Mouse (Mus musculus) small intestine, adult 2 months (tissue): ENCODE measurements around the gene Noxo1. TPM values are rescaled to one million over a fixed set of nuclear protein-coding genes. Genes with fewer than 3 reads are reported as not detected.

Experiments
- H3K27ac ChIP-seq: fragments of 200-500 bp; 2 replicates; pipeline ENCODE4 v1.5.1; 2012; ENCODE audit warnings: low read depth, low read length, control low read depth, inconsistent platforms; ENCODE audit not compliant: insufficient read depth
- H3K27me3 ChIP-seq: fragments of 200-500 bp; 2 replicates; pipeline ENCODE4 v1.6.1; 2012; ENCODE audit warnings: mild to moderate bottlenecking, moderate library complexity, low read length, inconsistent platforms; ENCODE audit not compliant: control insufficient read depth, insufficient read depth
- H3K36me3 ChIP-seq: fragments of 200-500 bp; 2 replicates; pipeline ENCODE4 v1.6.1; 2012; ENCODE audit warnings: mild to moderate bottlenecking, low read length, control low read depth, inconsistent platforms; ENCODE audit not compliant: control insufficient read depth, insufficient read depth
- H3K4me1 ChIP-seq: fragments of 200-500 bp; 2 replicates; pipeline ENCODE4 v1.6.1; 2012; ENCODE audit warnings: low read length, inconsistent platforms, mixed read lengths; ENCODE audit not compliant: control insufficient read depth, insufficient read depth, insufficient read length
- H3K4me3 ChIP-seq: fragments of 200-500 bp; 2 replicates; pipeline ENCODE4 v1.5.1; 2012; ENCODE audit warnings: low read depth, mild to moderate bottlenecking, control low read depth, inconsistent platforms, low read length, moderate library complexity
- CTCF ChIP-seq: fragments of 200-500 bp; IDR thresholded peaks from 2 replicates; pipeline ENCODE4 v1.5.1; 2012; ENCODE audit warnings: low read depth, mild to moderate bottlenecking, control low read depth, inconsistent platforms, low read length, moderate library complexity, mixed read lengths; ENCODE audit not compliant: insufficient replicate concordance, insufficient read length; ENCODE audit errors: extremely low read depth
- POLR2A ChIP-seq: fragments of 200-500 bp; IDR thresholded peaks from 2 replicates; pipeline ENCODE4 v1.6.1; 2012; ENCODE audit warnings: low read depth, mild to moderate bottlenecking, control low read depth, inconsistent platforms, low read length, moderate library complexity
- WGBS: fragments of 180-500 bp; shearing (Covaris S2); methylation state at CpG from one replicate; pipeline ENCODE4 v1.1.7; 2018; 5-methylcytosine and 5-hydroxymethylcytosine counted together
- polyA plus RNA-seq: library from polyadenylated mRNA; depleted of rRNA; stranded (reverse); fragments of >200 nt; gene quantifications from 2 replicates; pipeline ENCODE4 v1.2.3, GENCODE M21; 2012

The Noxo1 gene
- polyA plus RNA-seq, 1 experiment: 115 TPM

GRCm38 (mm10) chr17:24728184-24728583 lies 32.1 kb downstream of the Noxo1 start:
- H3K27me3 ChIP-seq: no peaks in the 10 kb centered on the region
- H3K27ac ChIP-seq: no peak overlapping the region
- WGBS: 68% methylated on average over 17 of the region's 17 CpGs
- no peaks in the 10 kb centered on the region; the same call in 1 of the 2 replicates for H3K4me1 ChIP-seq
- no peak for TF ChIP-seq CTCF
- no peak for TF ChIP-seq POLR2A
- no peaks in the 10 kb centered on the region for H3K36me3 ChIP-seq
- no peak overlapping the region for H3K4me3 ChIP-seq

GRCm38 (mm10) chr17:24729067-24729466 lies 33.0 kb downstream of the Noxo1 start:
- Histone ChIP-seq H3K4me1 (no peaks in the 10 kb centered on the region), H3K4me3 (no peak overlapping the region), H3K27me3 (no peaks in the 10 kb centered on the region), H3K36me3 (no peaks in the 10 kb centered on the region), H3K27ac (no peak overlapping the region)
- no peak for TF ChIP-seq CTCF
- no peak for TF ChIP-seq POLR2A
- 72% methylated on average over 6 of the region's 6 CpGs for WGBS

GRCm38 (mm10) chr17:24730787-24731186 lies 34.8 kb downstream of the Noxo1 start:
- Histone ChIP-seq H3K36me3 (no peaks in the 10 kb centered on the region), H3K4me3 (no peak overlapping the region)
- 82% methylated on average over 14 of the region's 14 CpGs for WGBS

GRCm38 (mm10) chr17:24732233-24732935 lies 36.4 kb downstream of the Noxo1 start:
- H3K27me3 ChIP-seq: no peaks in the 10 kb centered on the region
- peaks cover 9% of the 10 kb centered on the region; the same call in 1 of the 2 replicates for H3K4me1 ChIP-seq
- no peaks in the 10 kb centered on the region for H3K36me3 ChIP-seq
- H3K27ac ChIP-seq: no peak overlapping the region
- TF ChIP-seq POLR2A (no peak), CTCF (no peak)
- no peak overlapping the region for H3K4me3 ChIP-seq
- 85% methylated on average over 12 of the region's 12 CpGs for WGBS

More at GRCm38 (mm10) chr17:24730787-24731186, 34.8 kb downstream of the Noxo1 start:
- H3K4me1 ChIP-seq: peaks cover 4% of the 10 kb centered on the region; the same call in 1 of the 2 replicates
- no peak overlapping the region for H3K27ac ChIP-seq
- H3K27me3 ChIP-seq: no peaks in the 10 kb centered on the region
- TF ChIP-seq POLR2A (no peak), CTCF (no peak)

- Histone ChIP-seq H3K27ac (no peak overlapping the region), H3K4me1 (peaks cover 15% of the 10 kb centered on the region; the same call in 1 of the 2 replicates), H3K36me3 (no peaks in the 10 kb centered on the region), H3K4me3 (no peak overlapping the region), H3K27me3 (no peaks in the 10 kb centered on the region)
- 89% methylated on average over 21 of the region's 21 CpGs for WGBS
- TF ChIP-seq CTCF: no peak
- TF ChIP-seq POLR2A: no peak
These were observed 37.5 kb downstream of the Noxo1 start for GRCm38 (mm10) chr17:24733434-24734050.

GRCm38 (mm10) chr17:24734513-24734912 lies 38.5 kb downstream of the Noxo1 start:
- Histone ChIP-seq H3K36me3 (no peaks in the 10 kb centered on the region), H3K4me3 (no peak overlapping the region), H3K4me1 (peaks cover 15% of the 10 kb centered on the region; the same call in 1 of the 2 replicates), H3K27me3 (no peaks in the 10 kb centered on the region), H3K27ac (no peak overlapping the region)
- 89% methylated on average over 1 of the region's 1 CpGs for WGBS
- TF ChIP-seq CTCF: no peak
- TF ChIP-seq POLR2A: no peak

GRCm38 (mm10) chr17:24735446-24735845 lies 39.4 kb downstream of the Noxo1 start:
- TF ChIP-seq CTCF (no peak), POLR2A (no peak)
- no peak overlapping the region for H3K4me3 ChIP-seq
- H3K27me3 ChIP-seq: no peaks in the 10 kb centered on the region
- peaks cover 15% of the 10 kb centered on the region; the same call in 1 of the 2 replicates for H3K4me1 ChIP-seq
- no peaks in the 10 kb centered on the region for H3K36me3 ChIP-seq
- peak overlapping the region; percentile 60; the same call in 1 of the 2 replicates for H3K27ac ChIP-seq
- WGBS: 88% methylated on average over 7 of the region's 7 CpGs
